Mouse (Mus musculus): Measurements from ENCODE around the gene Bnc2. TPM values are rescaled to one million over a fixed set of nuclear protein-coding genes. Genes with fewer than 3 reads are reported as not detected.
A peak's percentile ranks its signal among the peaks of the same experiment; 100 is the strongest.

Gene Bnc2
- total RNA-seq, 2 experiments from 2014 or later: 0.83 to 1.2 TPM

DNA sequence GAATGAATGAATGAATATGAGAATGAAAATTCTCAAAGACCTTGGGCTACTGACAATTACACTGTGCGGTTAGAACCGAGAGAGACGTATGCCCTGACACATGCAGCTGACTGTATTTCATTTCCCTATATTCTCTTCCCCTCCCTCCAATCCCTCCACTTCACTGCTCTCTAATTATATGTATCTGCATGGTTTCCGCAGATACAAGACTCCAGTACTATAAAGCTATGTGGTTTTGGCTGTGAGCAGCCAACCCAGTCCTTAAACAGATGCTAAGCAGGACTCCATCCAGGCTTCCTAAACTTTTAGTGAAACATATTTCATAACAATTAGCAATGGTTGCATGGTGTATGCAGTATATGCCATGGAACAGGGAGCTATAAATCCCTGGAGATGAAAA, 344.6 kb downstream of the Bnc2 start:
- DNase-seq (ENCODE audit: low spot score in 2 of 2): no peak

DNA sequence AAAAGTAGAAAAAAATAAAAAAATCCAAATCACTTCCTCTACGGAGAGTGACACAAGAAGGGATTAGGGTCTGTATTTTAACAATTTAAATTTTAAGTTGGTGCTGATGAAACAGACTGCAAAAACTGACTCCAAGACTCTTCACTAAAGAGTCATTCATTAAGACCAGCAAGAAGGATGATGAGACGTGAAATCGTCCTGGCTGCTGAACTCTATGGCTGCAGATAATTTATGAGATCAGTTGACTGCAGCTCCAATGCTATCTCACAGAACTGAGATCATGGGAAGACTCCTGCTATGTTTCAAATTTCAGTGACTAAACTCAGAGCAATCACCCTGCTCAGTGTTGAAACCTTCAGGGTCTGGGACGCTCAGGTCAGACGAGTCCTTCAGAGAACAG, 345.4 kb downstream of the Bnc2 start:
- no peak for DNase-seq (ENCODE audit: low spot score in 2 of 2)

DNA sequence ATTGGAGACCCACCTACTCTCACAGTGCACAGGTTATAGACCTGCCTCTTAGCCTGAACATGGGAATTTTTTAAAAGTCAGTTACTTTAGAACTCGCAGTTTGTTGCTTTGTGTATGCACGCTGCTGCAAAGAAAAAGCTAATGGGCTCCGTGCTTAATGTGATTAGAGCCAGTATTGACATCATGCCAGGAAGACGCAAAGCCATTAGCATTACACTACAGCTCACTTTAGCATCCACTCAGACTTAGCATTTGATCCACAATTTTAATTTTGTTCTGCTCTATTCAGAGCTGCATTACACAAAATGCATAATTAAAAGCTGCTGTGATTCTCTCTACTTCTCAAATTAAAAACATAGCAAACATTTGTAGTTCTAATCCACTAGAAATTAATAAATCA, 350.7 kb downstream of the Bnc2 start:
- no peak for DNase-seq (ENCODE audit: low spot score in 2 of 2)

DNA sequence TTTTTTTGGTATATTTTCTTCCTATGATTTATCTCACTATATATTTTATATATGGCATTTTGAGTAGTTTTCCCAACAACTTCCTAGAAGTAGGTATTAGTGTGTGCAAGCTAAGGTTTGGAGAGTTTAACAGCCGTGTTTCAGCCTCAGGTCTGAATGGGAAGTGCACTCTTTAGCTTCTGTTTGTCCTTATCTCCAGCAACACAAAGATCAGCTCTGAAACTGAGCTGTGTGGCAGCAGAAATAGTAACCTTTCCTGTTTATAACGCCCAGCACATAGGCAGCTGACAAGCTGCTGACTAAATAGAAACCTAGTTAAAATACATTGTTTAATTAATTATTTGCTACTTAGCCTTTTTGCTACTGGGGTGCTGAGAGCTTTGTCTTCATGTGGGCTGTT, 353.5 kb downstream of the Bnc2 start:
- no peak for DNase-seq (ENCODE audit: low spot score in 2 of 2)

DNA sequence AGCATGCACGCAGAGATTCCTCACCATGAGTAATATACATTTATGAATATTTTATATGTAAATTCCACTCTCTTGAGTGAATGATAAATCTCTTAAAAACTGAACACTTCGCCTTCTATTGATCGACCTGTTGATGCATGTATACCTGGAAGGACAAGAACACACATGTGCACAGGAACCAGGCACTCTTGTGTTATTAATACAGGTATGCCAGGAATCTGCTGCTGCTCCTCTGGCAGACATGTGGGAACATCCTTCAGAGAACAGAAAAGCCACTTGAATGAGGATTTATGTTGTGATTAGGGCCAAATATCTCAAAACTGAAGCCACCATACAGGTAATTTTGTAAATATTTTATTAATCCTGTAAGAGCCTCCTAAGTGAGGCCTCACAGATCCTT, 357.7 kb downstream of the Bnc2 start:
- no peak for DNase-seq (ENCODE audit: low spot score in 2 of 2)

DNA sequence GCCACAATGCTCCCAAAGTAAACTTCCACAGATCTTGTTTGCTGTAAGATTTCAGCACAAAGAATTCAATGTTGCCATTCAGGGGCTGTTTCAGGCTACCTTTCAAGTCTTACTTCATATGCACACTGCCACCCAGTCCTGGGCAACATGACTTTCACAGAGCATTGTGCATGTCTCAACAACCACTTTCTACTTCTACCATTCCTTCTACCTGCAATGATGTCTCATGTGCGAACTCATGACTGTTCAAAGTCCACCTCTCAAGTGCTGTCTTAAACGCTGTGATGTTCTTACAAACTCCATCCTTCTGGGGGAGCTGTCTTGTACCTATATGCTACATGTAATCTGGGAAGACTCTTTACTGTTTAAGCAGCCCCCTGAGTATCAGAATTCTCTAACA, 363.7 kb downstream of the Bnc2 start:
- DNase-seq (ENCODE audit: low spot score in 2 of 2): no peak

DNA sequence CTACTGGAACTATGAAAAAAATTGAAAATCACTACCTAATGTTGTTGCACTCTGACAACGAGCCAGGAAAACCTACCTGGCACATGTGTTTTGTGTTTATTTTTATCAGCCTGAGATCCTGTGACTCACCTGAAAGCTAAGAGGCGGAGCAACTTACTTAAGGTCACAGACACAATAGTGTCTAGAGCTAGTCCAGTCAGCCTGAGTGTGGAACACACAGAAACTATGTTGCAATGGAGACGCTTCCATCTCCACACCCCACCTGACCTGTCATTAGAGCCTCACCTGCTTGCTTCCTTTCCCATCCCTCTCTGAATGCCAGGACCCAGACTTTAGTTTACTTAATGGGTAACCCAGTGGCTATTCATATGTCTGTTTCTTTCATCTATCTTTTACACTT, 364.2 kb downstream of the Bnc2 start:
- DNase-seq (ENCODE audit: low spot score in 2 of 2): no peak

DNA sequence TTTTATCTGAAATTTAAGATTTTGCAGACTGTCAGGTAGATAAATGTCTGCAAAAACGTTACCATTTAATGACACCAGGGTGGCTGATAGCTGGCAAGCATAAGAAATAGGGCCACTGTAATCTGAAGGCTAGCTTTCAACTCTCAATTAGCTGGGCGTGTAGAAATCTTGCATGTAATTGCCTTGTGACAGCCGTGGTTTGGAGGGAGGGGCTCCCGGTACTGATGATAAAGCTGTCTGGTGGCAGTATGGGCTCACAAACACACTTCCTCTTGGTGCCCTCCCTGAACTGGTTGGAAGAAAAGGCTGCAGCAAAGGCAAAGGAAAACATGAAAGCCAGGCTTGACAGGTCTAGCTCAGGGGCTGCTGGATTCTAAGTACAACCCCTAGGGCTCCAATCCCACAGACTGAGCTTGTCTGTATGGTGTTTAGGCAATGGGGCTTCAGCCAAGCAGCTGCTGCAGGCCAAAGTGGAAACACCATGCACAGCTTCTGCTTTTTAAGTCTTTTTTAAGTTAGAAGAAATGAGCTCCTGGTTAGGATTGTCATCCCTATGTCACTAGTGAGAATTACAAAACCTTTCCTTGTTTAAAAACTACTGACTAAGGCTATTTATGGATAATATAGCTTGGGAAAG, 366.7 kb downstream of the Bnc2 start:
- DNase-seq (ENCODE audit: low spot score in 2 of 2): no peak

DNA sequence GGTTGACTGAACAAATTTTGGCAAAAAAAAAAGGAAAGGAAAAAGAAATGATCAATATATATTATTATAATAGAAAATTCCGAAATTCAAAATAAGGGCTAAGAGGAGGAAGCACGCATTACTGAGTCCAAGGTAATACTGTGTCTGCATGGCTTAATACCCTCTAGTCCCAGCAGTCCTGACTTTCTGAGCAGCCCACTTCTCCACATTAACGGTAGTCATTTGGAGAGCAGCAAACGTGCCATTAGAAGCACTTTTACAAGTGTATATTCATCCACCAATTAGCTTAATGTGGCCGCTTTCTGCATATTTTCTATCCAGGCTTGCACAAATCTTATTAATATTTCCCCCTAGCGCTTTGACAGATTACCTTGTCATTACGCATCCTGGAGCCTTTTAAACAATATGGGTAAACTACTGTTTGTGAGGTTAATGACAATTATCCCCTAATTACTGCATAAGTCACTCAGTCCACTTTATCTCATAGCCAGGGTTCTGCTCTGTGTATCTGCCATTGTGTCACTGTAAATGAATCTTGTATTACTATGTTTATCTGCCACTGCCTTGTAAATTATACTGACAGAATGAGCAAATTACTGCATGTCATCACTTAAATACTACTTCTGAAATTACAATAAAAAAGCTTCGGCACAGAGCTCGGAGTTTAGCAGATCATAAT, 368.0 kb downstream of the Bnc2 start:
- DNase-seq (ENCODE audit: low spot score in 2 of 2): no peak

DNA sequence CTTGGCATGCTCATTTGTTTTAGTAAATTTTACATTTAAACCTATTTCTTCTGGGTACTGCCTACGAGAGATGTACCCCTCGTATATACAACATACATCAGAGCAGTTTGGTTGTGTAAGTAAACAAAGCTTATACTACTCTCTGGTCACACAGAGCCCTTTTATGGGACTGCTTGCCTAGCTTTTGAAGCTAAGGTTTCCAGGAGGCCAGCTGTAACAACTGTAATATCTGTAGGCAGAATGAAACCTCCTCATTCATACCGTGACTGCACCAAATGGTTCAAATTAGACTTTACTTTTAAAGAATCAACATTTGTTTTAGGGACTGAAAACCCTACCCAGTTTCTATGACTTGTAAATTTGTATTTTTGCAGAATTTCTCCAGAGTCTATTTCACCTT, 372.1 kb downstream of the Bnc2 start:
- no peak for DNase-seq (ENCODE audit: low spot score in 2 of 2)

DNA sequence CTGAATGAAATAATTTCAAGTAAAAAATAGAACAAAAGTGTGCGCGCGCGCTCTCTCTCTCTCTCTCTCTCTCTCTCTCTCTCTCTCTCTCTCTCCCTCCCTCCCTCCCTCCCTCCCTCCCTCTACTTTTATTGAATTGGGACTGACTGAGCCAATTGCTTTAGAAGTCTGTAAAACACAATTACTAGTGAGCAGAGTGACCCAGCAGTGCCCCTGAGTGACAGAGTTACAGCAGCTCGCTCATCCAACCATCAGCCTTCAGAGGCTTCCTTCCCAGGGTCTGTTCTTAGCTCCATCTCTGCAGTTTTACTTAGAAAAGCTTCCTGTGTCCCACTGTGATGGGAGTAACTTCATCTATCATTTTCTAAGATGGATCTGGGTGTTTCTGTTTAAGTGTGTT, 389.9 kb downstream of the Bnc2 start:
- no peak for DNase-seq (ENCODE audit: low spot score in 2 of 2)

DNA sequence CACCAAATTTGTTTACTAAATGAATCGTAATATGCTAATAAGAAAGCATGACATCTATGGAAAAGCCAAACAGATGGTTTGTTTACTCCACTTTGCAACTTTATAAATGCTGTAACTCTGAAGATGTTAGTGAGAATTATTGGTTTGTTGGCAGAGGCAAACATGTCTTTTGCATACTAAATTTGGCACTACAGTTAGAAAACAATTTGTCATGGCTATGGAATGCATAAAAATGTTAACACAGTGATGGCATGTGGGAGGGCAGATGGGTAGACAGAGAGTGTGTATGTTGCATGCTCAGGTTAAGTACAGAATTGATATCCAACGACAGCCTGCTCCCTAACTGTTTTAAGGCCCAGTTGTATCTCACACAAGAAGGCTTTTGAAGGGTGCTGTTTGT, 392.4 kb downstream of the Bnc2 start:
- peak in 1 of 2 experiments; percentile 10 for DNase-seq (ENCODE audit: low spot score in 2 of 2)

DNA sequence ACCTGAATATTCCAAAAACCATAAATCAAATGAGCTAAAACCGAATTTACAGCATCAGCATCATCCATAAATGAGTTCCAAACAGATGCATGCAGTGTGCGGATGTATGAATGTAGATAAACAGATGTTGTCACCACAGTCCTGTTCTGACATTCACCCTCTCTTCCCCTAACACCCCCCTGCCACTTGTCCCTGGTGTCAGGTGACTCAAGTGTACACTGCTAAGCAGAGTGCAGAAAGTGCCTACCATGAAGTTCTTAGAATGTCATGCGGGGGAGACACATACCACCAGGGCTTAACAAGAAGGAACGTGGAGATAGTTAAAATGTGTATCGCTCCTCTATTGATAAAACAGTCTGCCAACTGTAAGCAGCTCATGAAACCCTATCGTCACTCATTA, 396.9 kb downstream of the Bnc2 start:
- DNase-seq (ENCODE audit: low spot score in 2 of 2): no peak

DNA sequence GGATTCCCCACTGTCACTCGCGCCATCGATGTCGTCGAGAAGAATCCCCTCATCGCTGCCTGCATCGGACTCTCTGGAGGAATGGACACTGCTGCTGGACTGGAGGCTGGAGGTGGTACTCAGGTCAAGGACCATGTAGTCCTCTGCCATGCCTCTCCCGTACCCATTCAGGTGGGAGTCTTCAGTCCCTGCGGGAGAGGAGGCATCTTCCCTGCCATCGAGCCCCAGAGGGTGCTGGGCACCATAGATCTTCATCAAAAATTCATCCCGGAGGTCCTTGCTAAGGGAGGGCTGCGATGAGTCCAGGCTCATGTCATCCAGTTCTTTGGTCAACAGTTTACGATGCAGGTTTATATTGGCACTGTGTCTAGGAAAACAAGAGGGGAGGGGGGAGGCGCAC, 399.0 kb downstream of the Bnc2 start:
- DNase-seq (ENCODE audit: low spot score in 2 of 2): no peak

DNA sequence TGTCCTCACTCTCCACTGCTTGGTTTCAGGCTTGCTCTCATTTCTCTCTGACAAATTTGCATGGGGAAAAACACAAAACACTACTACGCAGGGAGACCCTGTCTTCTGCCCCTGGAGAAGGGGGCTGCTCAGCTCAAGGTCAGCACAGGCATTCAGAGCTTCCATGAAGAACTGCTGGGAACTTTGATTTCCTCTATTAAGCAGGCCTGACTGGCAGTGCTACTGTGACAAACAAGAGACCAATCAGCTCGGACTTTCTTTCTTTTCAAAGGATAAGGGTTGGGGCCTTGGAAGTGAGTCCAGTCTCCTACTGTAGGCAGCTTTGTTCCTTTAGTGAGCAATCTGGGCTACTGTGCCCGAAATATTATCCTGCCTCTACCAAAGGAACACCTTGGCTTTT, 400.9 kb downstream of the Bnc2 start:
- DNase-seq (ENCODE audit: low spot score in 2 of 2): no peak

DNA sequence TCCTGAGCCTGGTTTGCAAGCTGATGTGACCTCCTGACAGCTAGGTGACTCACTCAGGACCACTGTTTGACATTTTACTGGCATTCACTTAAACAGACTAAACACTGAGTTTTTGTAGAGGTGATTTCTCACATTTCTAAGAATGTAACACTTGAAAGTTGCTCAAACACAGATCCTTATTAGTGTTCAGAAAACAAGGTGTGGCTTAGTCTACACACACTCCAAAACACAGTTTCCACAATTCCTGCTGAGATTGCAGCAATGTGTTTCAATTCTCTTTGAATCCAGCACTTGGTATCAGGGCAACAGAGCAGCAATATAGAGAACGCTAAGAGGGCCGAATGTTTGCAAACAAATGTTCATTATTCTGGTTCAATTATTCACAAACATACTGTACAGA, 402.2 kb downstream of the Bnc2 start:
- no peak for DNase-seq (ENCODE audit: low spot score in 2 of 2)

DNA sequence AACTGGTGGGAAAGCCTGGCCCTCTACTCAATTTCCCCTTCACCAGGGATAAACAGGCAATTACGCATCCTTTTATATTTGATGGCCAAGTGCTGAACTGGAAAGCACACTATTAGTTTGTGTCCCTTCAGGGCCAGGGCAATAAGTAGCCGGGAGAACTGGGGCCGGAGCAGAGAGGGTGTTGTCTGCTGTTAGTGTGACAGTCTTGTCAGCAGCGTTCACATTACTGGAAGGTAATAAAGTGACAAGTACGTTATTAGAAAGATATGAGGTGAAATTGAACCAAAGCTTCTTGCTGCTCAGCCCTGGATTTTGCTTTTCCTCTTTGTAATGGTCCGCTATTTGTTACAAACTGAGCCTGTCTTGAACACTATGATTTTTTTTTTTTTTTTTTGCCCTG, 405.2 kb downstream of the Bnc2 start:
- no peak for DNase-seq (ENCODE audit: low spot score in 2 of 2)

DNA sequence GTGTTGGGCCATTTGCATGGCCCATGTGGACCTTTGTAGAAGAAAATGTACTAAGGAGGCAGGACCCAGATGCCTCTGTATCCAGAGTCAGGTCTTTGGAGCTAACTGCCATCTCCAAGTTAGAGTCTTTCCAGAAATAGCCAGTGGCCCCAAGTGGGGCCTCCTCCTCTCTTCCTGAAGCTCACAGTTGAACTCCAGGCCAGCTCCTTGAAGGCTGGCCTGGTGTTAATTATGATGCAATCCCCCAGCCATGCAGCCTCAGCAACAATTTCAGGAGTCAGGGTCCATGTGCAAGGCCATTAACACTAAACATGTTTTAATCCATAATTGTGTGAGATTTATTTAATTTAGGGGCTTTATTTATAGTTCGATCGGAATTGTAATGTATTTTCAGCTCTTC, 427.7 kb downstream of the Bnc2 start:
- no peak for DNase-seq (ENCODE audit: low spot score in 2 of 2)

DNA sequence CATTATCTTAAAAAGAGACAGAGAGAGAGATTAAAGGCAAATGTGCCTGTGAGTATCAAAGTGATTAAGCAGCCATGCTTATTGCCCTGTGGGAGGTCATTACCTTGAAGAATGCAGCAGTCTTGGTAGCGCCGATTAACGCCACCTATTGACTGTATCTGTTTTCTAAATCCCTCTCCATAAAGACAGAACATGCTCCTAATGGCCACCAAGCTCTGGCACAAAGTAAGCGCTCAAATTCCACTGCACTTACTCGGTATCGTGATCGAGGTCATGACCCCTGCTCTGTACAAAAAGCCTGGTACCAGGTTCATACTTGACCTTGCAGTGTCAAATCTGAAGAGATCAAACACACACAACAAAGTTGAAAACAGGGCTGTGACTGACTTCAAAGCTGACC, 442.7 kb downstream of the Bnc2 start:
- DNase-seq (ENCODE audit: low spot score in 2 of 2): no peak

DNA sequence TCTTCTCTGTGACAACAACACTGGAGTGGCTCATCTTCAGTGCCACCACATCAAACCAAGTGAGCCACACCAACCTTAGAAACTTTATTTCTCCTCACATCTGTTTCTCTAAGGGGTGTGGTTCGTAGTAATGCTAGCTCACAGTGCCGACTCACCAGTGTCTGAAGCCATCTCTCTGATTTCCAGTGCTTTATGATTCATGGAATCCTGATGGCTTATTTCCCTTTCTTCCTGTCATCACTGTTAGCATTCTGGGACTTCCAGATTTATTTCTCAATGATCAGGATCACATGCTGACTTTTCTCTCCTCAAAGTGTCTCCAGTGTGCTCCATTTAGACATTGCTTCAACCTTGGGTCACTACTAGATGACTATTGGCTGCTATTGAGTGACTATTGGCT, 443.8 kb downstream of the Bnc2 start:
- no peak for DNase-seq (ENCODE audit: low spot score in 2 of 2)

DNA sequence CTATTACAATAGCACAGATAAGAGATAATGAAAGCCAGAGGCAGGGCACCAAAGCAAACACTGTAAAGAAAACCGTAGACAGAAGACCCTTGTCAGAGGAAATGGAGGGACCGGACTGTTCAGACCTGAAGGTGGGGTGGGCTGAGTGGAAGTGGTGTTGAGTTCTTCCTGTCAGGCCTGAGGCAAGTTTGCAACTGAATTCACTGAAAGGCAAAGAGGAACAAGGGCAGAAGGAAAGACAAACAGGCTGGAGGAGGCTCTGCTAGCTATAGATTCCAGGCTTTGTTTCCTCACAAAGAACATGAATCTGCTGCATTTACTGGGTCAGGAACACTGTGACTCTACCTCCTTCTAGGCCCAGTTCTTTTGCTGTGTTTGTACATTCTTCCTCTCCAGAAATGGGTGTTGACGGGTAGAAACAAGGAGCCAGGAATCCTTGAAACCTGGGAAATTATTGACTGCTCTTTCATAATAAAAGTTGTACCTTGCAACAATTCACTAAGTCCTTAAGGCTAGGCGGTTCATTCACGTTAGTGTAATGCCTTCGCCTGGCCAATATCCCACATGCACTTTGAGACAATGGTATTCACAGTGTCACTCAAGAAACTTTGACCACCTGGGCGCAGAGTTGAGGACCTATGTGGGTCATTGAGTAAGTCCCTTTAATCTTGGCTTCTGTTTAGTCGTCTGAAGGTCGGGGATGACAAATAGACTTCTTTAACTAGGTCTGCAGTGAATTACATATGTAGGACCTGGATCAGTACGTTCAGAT, 445.7 kb downstream of the Bnc2 start:
- no peak for DNase-seq (ENCODE audit: low spot score in 2 of 2)

DNA sequence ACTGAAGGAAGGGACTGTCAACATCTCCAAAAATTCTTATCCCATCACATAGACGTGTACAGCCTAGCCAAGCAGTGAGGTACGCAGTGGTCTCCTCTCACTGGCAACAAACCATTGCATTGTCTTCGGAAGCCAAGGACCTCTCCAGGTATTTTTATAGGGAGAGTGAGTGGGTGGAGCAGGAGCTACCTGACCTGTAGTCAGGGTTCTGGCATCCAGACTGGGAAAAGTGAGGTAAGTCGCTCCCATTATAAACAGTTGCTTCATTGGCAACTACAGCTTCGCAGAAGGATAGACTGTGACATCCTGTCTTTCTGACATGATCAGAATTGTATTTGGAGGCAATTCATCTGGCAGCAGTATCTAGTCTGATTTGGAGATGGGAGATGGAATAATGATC, 446.5 kb downstream of the Bnc2 start:
- peak in 1 of 2 experiments; percentile 45 for DNase-seq (ENCODE audit: low spot score in 2 of 2)

All from layer of hippocampus, postnatal 14 days (tissue).